In the genomic region with DNA sequence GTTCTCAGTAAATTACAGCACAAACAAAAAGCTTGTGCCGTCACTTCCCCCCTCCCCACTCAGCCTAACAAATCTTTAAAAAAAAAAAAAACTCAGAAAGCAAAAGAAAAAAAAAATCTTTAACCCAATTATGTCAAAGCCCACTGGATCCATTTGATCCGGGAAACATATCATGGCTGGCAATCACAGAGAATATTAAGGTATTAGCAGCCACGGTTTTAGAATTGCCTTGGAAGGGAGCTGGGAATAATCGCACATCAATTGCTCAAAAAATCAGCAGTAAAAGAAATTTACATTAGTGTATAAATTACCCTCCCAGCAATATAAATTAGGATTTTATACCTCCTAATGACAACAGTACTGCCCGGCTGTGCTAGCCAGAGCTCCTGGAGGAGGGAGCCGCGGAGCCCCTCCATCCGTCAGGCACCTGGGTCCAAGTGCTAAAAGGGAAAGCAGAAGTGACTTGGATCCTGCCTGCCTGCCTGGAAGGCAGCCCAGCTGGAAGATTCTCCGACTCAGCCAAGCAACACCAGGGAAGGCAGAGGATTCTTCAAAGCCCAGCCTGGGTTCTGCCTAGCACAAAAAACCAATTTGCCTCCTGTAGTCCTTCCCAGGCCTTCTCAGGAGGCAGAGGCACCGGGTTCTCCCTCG, we compare ENCODE assay signal across 8 mouse cellular contexts.
A peak's percentile ranks its signal among the peaks of the same experiment; 100 is the strongest.
DNase-seq lines count a peak whose midpoint lies in the region; ATAC-seq lines count a peak whose summit lies in the region.

No protein-coding gene starts in this region.

- 0 out of 2 replicates have a peak overlapping the region, but pooled peaks have one; percentile 12 for H3K9ac ChIP-seq in forebrain, embryonic 12.5 days
- no peak overlapping the region for H3K9ac ChIP-seq in midbrain, embryonic 12.5 days (replicated peaks)
- no peak overlapping the region for H3K9ac ChIP-seq in hindbrain, embryonic 15.5 days

- no peaks in the 10 kb centered on the region for H3K9me3 ChIP-seq in forebrain, embryonic 12.5 days
- no peaks in the 10 kb centered on the region for H3K9me3 ChIP-seq in forebrain, embryonic 10.5 days
- no peaks in the 10 kb centered on the region for H3K9me3 ChIP-seq in midbrain, embryonic 12.5 days
- H3K9me3 ChIP-seq in midbrain, embryonic 10.5 days (replicated peaks): no peaks in the 10 kb centered on the region
- H3K9me3 ChIP-seq in hindbrain, embryonic 15.5 days: no peaks in the 10 kb centered on the region

- DNase-seq in forebrain, embryonic 10.5 days (ENCODE audit: extremely low spot score, low spot score): no peak
- DNase-seq in midbrain, embryonic 10.5 days (ENCODE audit: low spot score): no peak
- peak; percentile 51 for DNase-seq in right cerebral cortex, postnatal 25 days
- no peak for DNase-seq in thymus, postnatal 25 days
- no peak for DNase-seq in adrenal gland, adult 2 months

- no peak overlapping the region for H3K4me2 ChIP-seq in forebrain, embryonic 12.5 days
- H3K4me2 ChIP-seq in midbrain, embryonic 12.5 days (replicated peaks): no peak overlapping the region
- H3K4me2 ChIP-seq in hindbrain, embryonic 15.5 days: peak overlapping the region; percentile 20; the same call in 1 of the 2 replicates

- H3K36me3 ChIP-seq in forebrain, embryonic 12.5 days (replicated peaks): no peaks in the 10 kb centered on the region
- no peaks in the 10 kb centered on the region for H3K36me3 ChIP-seq in forebrain, embryonic 10.5 days (replicated peaks)
- H3K36me3 ChIP-seq in midbrain, embryonic 12.5 days: no peaks in the 10 kb centered on the region
- H3K36me3 ChIP-seq in midbrain, embryonic 10.5 days: no peaks in the 10 kb centered on the region
- no peaks in the 10 kb centered on the region for H3K36me3 ChIP-seq in hindbrain, embryonic 15.5 days

- 47% methylated on average over 11 of the region's 11 CpGs for WGBS in forebrain, embryonic 12.5 days
- WGBS in forebrain, embryonic 10.5 days: 64% methylated on average over 11 of the region's 11 CpGs
- WGBS in midbrain, embryonic 12.5 days: 45% methylated on average over 11 of the region's 11 CpGs
- WGBS in midbrain, embryonic 10.5 days: 60% methylated on average over 11 of the region's 11 CpGs
- 17% methylated on average over 11 of the region's 11 CpGs for WGBS in hindbrain, embryonic 15.5 days

- no peak for ATAC-seq in forebrain, embryonic 12.5 days (ENCODE audit: low FRiP score)
- ATAC-seq in midbrain, embryonic 12.5 days (ENCODE audit: low FRiP score, low read depth): no peak
- ATAC-seq in hindbrain, embryonic 15.5 days (ENCODE audit: low FRiP score, low read depth): no peak

- H3K4me1 ChIP-seq in forebrain, embryonic 12.5 days: peaks cover 6% of the 10 kb centered on the region; the same call in 1 of the 2 replicates
- H3K4me1 ChIP-seq in forebrain, embryonic 10.5 days: peaks cover 6% of the 10 kb centered on the region; the same call in 1 of the 2 replicates
- H3K4me1 ChIP-seq in midbrain, embryonic 12.5 days: peaks cover 9% of the 10 kb centered on the region
- peaks cover 5% of the 10 kb centered on the region; the same call in 1 of the 2 replicates for H3K4me1 ChIP-seq in midbrain, embryonic 10.5 days
- peaks cover 10% of the 10 kb centered on the region for H3K4me1 ChIP-seq in hindbrain, embryonic 15.5 days (replicated peaks)

- H3K27me3 ChIP-seq in forebrain, embryonic 12.5 days: no peaks in the 10 kb centered on the region
- no peaks in the 10 kb centered on the region for H3K27me3 ChIP-seq in forebrain, embryonic 10.5 days (ENCODE audit: poor library complexity, severe bottlenecking)
- no peaks in the 10 kb centered on the region for H3K27me3 ChIP-seq in midbrain, embryonic 12.5 days
- no peaks in the 10 kb centered on the region for H3K27me3 ChIP-seq in midbrain, embryonic 10.5 days (ENCODE audit: low read depth, poor library complexity, severe bottlenecking)
- H3K27me3 ChIP-seq in hindbrain, embryonic 15.5 days: no peaks in the 10 kb centered on the region

- H3K27ac ChIP-seq in forebrain, embryonic 12.5 days: peak overlapping the region; percentile 67
- H3K27ac ChIP-seq in forebrain, embryonic 10.5 days: no peak overlapping the region
- H3K27ac ChIP-seq in midbrain, embryonic 12.5 days (replicated peaks): peak overlapping the region; percentile 56
- H3K27ac ChIP-seq in midbrain, embryonic 10.5 days (replicated peaks): no peak overlapping the region
- H3K27ac ChIP-seq in hindbrain, embryonic 15.5 days (replicated peaks): peak overlapping the region; percentile 73

- no peak overlapping the region for H3K4me3 ChIP-seq in forebrain, embryonic 12.5 days (replicated peaks)
- no peak overlapping the region for H3K4me3 ChIP-seq in forebrain, embryonic 10.5 days
- H3K4me3 ChIP-seq in midbrain, embryonic 12.5 days: no peak overlapping the region
- no peak overlapping the region for H3K4me3 ChIP-seq in midbrain, embryonic 10.5 days
- H3K4me3 ChIP-seq in hindbrain, embryonic 15.5 days: no peak overlapping the region

Comparison
In these comparisons a context has a peak if more than half of its experiments do, and no peak if none do; other contexts are left out.
1. H3K27ac ChIP-seq: peak in forebrain, embryonic 12.5 days (single experiment), midbrain, embryonic 12.5 days (single experiment) and hindbrain, embryonic 15.5 days (single experiment); none in forebrain, embryonic 10.5 days (single experiment) and midbrain, embryonic 10.5 days (single experiment).